Mouse (Mus musculus): ENCODE measurements at regions not wholly inside any gene's neighbourhood (a gene's known extent, or its start where the extent isn't known, plus 50 kb on each side); places are given as distances from the start of the nearest gene placed in this dataset.

- no peak for DNase-seq
These were observed 77.1 kb downstream of the Utp18 start for GRCm38 (mm10) chr11:93808431-93808830.

GRCm38 (mm10) chr11:93807205-93807604 lies 78.4 kb downstream of the Utp18 start:
- no peak for DNase-seq

- peak; percentile 58 for DNase-seq
These were observed 114.2 kb downstream of the Utp18 start for GRCm38 (mm10) chr11:93771143-93771940.

- no peak for DNase-seq
These were observed 119.6 kb downstream of the Utp18 start for GRCm38 (mm10) chr11:93765961-93766360.

GRCm38 (mm10) chr11:93762832-93763530 lies 122.6 kb downstream of the Utp18 start:
- peak; percentile 76 for DNase-seq

GRCm38 (mm10) chr11:93757825-93758224 lies 127.7 kb downstream of the Utp18 start:
- no peak for DNase-seq

GRCm38 (mm10) chr11:93736618-93737017 lies 148.9 kb downstream of the Utp18 start:
- DNase-seq = no peak

- DNase-seq = no peak
These were observed 151.9 kb downstream of the Utp18 start for GRCm38 (mm10) chr11:93733568-93734185.

- DNase-seq = no peak
These were observed 156.4 kb downstream of the Utp18 start for GRCm38 (mm10) chr11:93729119-93729518.

GRCm38 (mm10) chr11:93725242-93725641 lies 160.3 kb downstream of the Utp18 start:
- DNase-seq = peak; percentile 5

GRCm38 (mm10) chr11:93719141-93719540 lies 166.4 kb downstream of the Utp18 start:
- no peak for DNase-seq

- no peak for DNase-seq
These were observed 175.9 kb downstream of the Utp18 start for GRCm38 (mm10) chr11:93709686-93710085.

- no peak for DNase-seq
These were observed 188.5 kb downstream of the Utp18 start for GRCm38 (mm10) chr11:93696982-93697541.

GRCm38 (mm10) chr11:93696096-93696890 lies 189.3 kb downstream of the Utp18 start:
- no peak for DNase-seq

- peak; percentile 49 for DNase-seq
These were observed 201.9 kb downstream of the Utp18 start for GRCm38 (mm10) chr11:93683691-93684090.

- DNase-seq = no peak
These were observed 209.3 kb downstream of the Utp18 start for GRCm38 (mm10) chr11:93676299-93676698.

GRCm38 (mm10) chr11:93672025-93672424 lies 213.5 kb downstream of the Utp18 start:
- no peak for DNase-seq

- DNase-seq = no peak
These were observed 223.9 kb downstream of the Utp18 start for GRCm38 (mm10) chr11:93661657-93662056.

- no peak for DNase-seq
These were observed 225.2 kb downstream of the Utp18 start for GRCm38 (mm10) chr11:93660379-93660778.

- DNase-seq = no peak
These were observed 226.8 kb downstream of the Utp18 start for GRCm38 (mm10) chr11:93658719-93659118.

- no peak for DNase-seq
These were observed 229.8 kb downstream of the Utp18 start for GRCm38 (mm10) chr11:93655602-93656239.

- no peak for DNase-seq
These were observed 232.2 kb downstream of the Utp18 start for GRCm38 (mm10) chr11:93653401-93653800.
